Mouse (Mus musculus): ENCODE results near the gene Nr5a1. TPM values are rescaled to one million over a fixed set of nuclear protein-coding genes. Genes with fewer than 3 reads are reported as not detected.

The Nr5a1 gene
- total and polyA plus RNA-seq, 3 experiments, result 0.04 TPM; not detected in 2

DNA sequence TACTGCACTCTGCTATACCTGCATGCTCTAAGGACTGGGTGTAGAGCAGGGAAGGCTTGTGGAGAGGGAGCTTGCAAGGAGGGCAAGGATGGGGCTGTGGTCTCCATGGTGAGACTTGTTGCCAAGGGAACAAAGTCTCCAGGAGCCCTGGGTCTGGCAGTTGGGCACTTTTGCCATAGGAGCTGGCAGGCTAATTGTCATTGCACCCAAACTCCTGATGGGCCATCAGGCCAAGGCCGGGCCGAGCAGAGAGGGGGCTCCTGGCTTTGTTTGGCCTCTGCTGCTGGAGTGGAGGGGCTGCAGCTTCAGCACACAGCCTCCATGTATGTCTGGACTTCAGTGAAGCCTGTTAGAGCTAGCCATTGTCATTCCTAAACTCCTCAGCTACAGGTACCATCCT is 6.3 kb upstream of the Nr5a1 start:
- H3K27me3 ChIP-seq (replicated peaks), result no peaks in the 10 kb centered on the region
- H3K27ac ChIP-seq (ENCODE audit: insufficient read depth, low read depth), result no peak overlapping the region
- H3K9me3 ChIP-seq (replicated peaks; ENCODE audit: low read length), result no peaks in the 10 kb centered on the region
- no peak overlapping the region for H3K4me2 ChIP-seq (ENCODE audit: insufficient read depth, low read depth, poor library complexity, severe bottlenecking)
- TF ChIP-seq CTCF (conservative IDR thresholded peaks at IDR 0.05 in 1 of 2, IDR thresholded peaks at IDR 0.05 in 1 of 2; ENCODE audit: low read depth in 2 of 2, low read length in 2 of 2), result no peak
- peaks cover 0 to 5% of the 10 kb centered on the region in 2 experiments for H3K36me3 ChIP-seq (replicated peaks in 1 of 2; ENCODE audit: control insufficient read depth in 1 of 2, insufficient read depth in 1 of 2, low read length in 1 of 2)
- H3K79me2 ChIP-seq (replicated peaks; ENCODE audit: control insufficient read depth, extremely low read depth, insufficient read depth, poor library complexity, severe bottlenecking), result no peaks in the 10 kb centered on the region
- in situ Hi-C loops (cut with MboI; ENCODE audit: low pct_ligation_motif_present, low pct_unique_long_range_greater_than_20kb, low sequenced_read_pairs) (no loop called here), dilution Hi-C loops (cut with MboI; ENCODE audit: extremely low pct_ligation_motif_present, extremely low pct_unique_long_range_greater_than_20kb, low sequenced_read_pairs) (no loop called here)
- no peak overlapping the region for H3K4me3 ChIP-seq (replicated peaks in 1 of 3; ENCODE audit: low read depth in 2 of 3, low read length in 2 of 3, poor library complexity in 1 of 3)
- no peak for DNase-seq (ENCODE audit: extremely low read depth)
- no peaks in the 10 kb centered on the region for H3K4me1 ChIP-seq (ENCODE audit: control insufficient read depth in 1 of 2, insufficient read depth in 2 of 2)
- H3K9ac ChIP-seq (ENCODE audit: insufficient read depth, low read depth), result no peak overlapping the region

DNA sequence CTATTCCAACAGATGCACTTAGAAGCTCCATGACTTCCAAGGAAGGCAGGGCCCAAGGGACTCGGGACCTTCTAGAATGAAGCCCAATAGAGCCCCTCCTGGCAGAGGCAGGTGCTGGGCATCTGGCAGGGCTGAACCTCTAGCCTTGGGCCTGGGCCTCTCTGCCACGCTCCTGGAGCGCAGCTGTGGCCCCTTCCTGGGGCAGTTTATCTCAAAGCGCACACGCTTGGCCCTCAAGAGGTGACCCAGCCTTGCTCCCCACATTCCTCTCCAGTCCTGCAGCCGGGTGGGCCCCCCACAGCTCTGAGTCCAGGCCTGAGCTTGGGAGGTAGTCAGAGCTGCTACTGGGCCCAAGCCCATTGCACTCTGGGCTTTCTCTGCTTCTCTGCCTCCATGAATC is 5.0 kb upstream of the Nr5a1 start:
- no peak for TF ChIP-seq ZKSCAN1 (IDR thresholded peaks at IDR 0.05; ENCODE audit: borderline replicate concordance, low read depth, low read length)
- no peak for TF ChIP-seq MAZ (IDR thresholded peaks at IDR 0.05; ENCODE audit: low read depth, low read length)
- no peak for TF ChIP-seq MAX (IDR thresholded peaks at IDR 0.05; ENCODE audit: low read length)
- no peak for TF ChIP-seq RCOR1 (conservative IDR thresholded peaks at IDR 0.05; ENCODE audit: low read depth, low read length)
- no peak for TF ChIP-seq POLR2AphosphoS2 (IDR thresholded peaks at IDR 0.05; ENCODE audit: low read depth, low read length)
- no peak for TF ChIP-seq ZMIZ1 (IDR thresholded peaks at IDR 0.05; ENCODE audit: low read depth, low read length)
- no peak for TF ChIP-seq ELF1 (IDR thresholded peaks at IDR 0.05; ENCODE audit: low read depth, low read length)
- no peaks in the 10 kb centered on the region for H3K79me2 ChIP-seq (replicated peaks; ENCODE audit: control insufficient read depth, extremely low read depth, insufficient read depth, poor library complexity, severe bottlenecking)
- DNase-seq (ENCODE audit: extremely low read depth), result no peak
- H3K27me3 ChIP-seq (replicated peaks), result no peaks in the 10 kb centered on the region
- H3K4me3 ChIP-seq (replicated peaks in 1 of 3; ENCODE audit: low read depth in 2 of 3, low read length in 2 of 3, poor library complexity in 1 of 3), result no peak overlapping the region
- H3K9ac ChIP-seq (ENCODE audit: insufficient read depth, low read depth), result no peak overlapping the region
- in situ Hi-C loops (cut with MboI; ENCODE audit: low pct_ligation_motif_present, low pct_unique_long_range_greater_than_20kb, low sequenced_read_pairs) (no loop called here), dilution Hi-C loops (cut with MboI; ENCODE audit: extremely low pct_ligation_motif_present, extremely low pct_unique_long_range_greater_than_20kb, low sequenced_read_pairs) (no loop called here)
- no peak overlapping the region for H3K4me2 ChIP-seq (ENCODE audit: insufficient read depth, low read depth, poor library complexity, severe bottlenecking)
- no peaks in the 10 kb centered on the region for H3K4me1 ChIP-seq (ENCODE audit: control insufficient read depth in 1 of 2, insufficient read depth in 2 of 2)
- no peak overlapping the region for H3K27ac ChIP-seq (ENCODE audit: insufficient read depth, low read depth)
- peaks cover 0 to 5% of the 10 kb centered on the region in 2 experiments for H3K36me3 ChIP-seq (replicated peaks in 1 of 2; ENCODE audit: control insufficient read depth in 1 of 2, insufficient read depth in 1 of 2, low read length in 1 of 2)
- H3K9me3 ChIP-seq (replicated peaks; ENCODE audit: low read length), result no peaks in the 10 kb centered on the region

DNA sequence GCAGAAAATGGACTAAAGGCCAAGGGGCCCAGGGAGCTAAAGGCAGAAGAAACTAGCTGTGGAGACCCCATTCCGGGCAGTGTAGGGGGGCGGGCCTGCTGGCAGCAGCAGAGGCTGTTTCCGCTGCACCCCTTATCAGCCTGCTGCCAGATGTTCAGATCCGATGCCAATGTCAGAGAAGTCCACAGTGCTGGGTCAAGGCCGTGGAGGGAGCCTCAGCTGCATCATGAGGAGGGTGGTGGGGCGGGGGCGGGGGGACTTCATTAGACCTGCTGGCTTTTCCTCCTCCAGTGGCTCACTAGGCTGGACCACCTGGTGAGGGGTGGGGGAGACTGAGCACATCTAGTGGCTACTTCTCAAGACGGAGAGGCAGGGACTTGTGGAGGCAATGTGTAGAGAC is 4.3 kb upstream of the Nr5a1 start:
- dilution Hi-C loops (cut with MboI; ENCODE audit: extremely low pct_ligation_motif_present, extremely low pct_unique_long_range_greater_than_20kb, low sequenced_read_pairs) (no loop called here), in situ Hi-C loops (cut with MboI; ENCODE audit: low pct_ligation_motif_present, low pct_unique_long_range_greater_than_20kb, low sequenced_read_pairs) (no loop called here)
- H3K4me1 ChIP-seq (ENCODE audit: control insufficient read depth in 1 of 2, insufficient read depth in 2 of 2), result no peaks in the 10 kb centered on the region
- H3K36me3 ChIP-seq (replicated peaks in 1 of 2; ENCODE audit: control insufficient read depth in 1 of 2, insufficient read depth in 1 of 2, low read length in 1 of 2), result peaks cover 0 to 5% of the 10 kb centered on the region in 2 experiments
- no peaks in the 10 kb centered on the region for H3K9me3 ChIP-seq (replicated peaks; ENCODE audit: low read length)
- no peak for TF ChIP-seq MAX (IDR thresholded peaks at IDR 0.05; ENCODE audit: low read length)
- TF ChIP-seq USF2 (conservative IDR thresholded peaks at IDR 0.05; ENCODE audit: low read depth, low read length), result no peak
- TF ChIP-seq BHLHE40 (IDR thresholded peaks at IDR 0.05; ENCODE audit: low read depth, low read length), result no peak
- TF ChIP-seq USF1 (IDR thresholded peaks at IDR 0.05; ENCODE audit: low read depth, low read length), result no peak
- TF ChIP-seq MYC (IDR thresholded peaks at IDR 0.05; ENCODE audit: low read depth, low read length), result no peak
- no peak for TF ChIP-seq ZKSCAN1 (IDR thresholded peaks at IDR 0.05; ENCODE audit: borderline replicate concordance, low read depth, low read length)
- no peak for TF ChIP-seq IRF4 (IDR thresholded peaks at IDR 0.05; ENCODE audit: low read depth, low read length)
- no peak for TF ChIP-seq TBP (conservative IDR thresholded peaks at IDR 0.05; ENCODE audit: low read depth, low read length)
- TF ChIP-seq SMC3 (IDR thresholded peaks at IDR 0.05; ENCODE audit: low read depth, low read length), result no peak
- TF ChIP-seq RAD21 (IDR thresholded peaks at IDR 0.05; ENCODE audit: low read depth, low read length), result no peak
- no peak for TF ChIP-seq JUN (IDR thresholded peaks at IDR 0.05; ENCODE audit: insufficient read depth, low read depth, low read length)
- no peak overlapping the region for H3K27ac ChIP-seq (ENCODE audit: insufficient read depth, low read depth)
- DNase-seq (ENCODE audit: extremely low read depth), result no peak
- no peaks in the 10 kb centered on the region for H3K27me3 ChIP-seq (replicated peaks)
- no peak overlapping the region for H3K4me3 ChIP-seq (replicated peaks in 1 of 3; ENCODE audit: low read depth in 2 of 3, low read length in 2 of 3, poor library complexity in 1 of 3)
- no peak overlapping the region for H3K9ac ChIP-seq (ENCODE audit: insufficient read depth, low read depth)
- H3K79me2 ChIP-seq (replicated peaks; ENCODE audit: control insufficient read depth, extremely low read depth, insufficient read depth, poor library complexity, severe bottlenecking), result no peaks in the 10 kb centered on the region
- H3K4me2 ChIP-seq (ENCODE audit: insufficient read depth, low read depth, poor library complexity, severe bottlenecking), result no peak overlapping the region
